Mouse (Mus musculus) kidney, postnatal 25 days (tissue): ENCODE results near the gene Pskh1.

Experiments
- DNase-seq, 2 experiments: peaks; one replicate each; pipeline ENCODE4 v3.0.0; 2021; ENCODE audit warnings: mixed read lengths in 2 of 2

Gene Pskh1

GRCm38 (mm10) chr8:105900180-105900940 lies at the start of gene Pskh1:
Gene Pskh1, plus strand, starts transcription at chr8:105900441.
- peak; percentile 93 to 96 for DNase-seq

GRCm38 (mm10) chr8:105850611-105851010 lies 49.6 kb upstream of the Pskh1 start:
- no peak for DNase-seq

DNA sequence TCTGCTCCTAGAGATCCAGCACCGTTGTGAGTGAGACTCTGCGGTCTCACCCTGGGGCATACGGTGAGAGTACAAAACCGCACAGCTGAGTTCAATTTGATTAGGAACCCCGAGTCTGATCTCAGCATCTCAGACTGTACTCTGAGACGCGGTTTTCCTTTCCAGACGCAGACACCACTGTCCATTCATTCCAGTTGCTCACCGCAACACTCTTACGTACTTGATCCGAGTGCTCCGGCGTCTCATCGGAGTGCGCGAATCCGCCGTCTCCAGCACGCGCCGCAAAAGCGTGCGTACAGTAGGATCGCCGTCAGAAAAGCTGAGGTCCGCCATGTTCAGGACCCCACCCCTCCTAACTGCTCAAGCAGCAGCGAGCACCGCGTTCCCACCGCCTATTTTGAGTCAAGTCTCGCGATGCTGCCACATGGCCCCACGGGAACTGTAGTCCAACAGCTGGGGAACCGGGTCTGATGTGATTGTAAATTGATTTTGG lies 48.5 kb upstream of the Pskh1 start:
- DNase-seq: peak; percentile 93 to 94

GRCm38 (mm10) chr8:105852146-105852729 lies 48.0 kb upstream of the Pskh1 start:
- no peak for DNase-seq

GRCm38 (mm10) chr8:105853178-105853577 lies 47.1 kb upstream of the Pskh1 start, which contains the start of gene Cenpt:
Gene Cenpt, minus strand, starts transcription at chr8:105853278.
- DNase-seq: no peak

GRCm38 (mm10) chr8:105854303-105854702 lies 45.9 kb upstream of the Pskh1 start:
- no peak for DNase-seq

DNA sequence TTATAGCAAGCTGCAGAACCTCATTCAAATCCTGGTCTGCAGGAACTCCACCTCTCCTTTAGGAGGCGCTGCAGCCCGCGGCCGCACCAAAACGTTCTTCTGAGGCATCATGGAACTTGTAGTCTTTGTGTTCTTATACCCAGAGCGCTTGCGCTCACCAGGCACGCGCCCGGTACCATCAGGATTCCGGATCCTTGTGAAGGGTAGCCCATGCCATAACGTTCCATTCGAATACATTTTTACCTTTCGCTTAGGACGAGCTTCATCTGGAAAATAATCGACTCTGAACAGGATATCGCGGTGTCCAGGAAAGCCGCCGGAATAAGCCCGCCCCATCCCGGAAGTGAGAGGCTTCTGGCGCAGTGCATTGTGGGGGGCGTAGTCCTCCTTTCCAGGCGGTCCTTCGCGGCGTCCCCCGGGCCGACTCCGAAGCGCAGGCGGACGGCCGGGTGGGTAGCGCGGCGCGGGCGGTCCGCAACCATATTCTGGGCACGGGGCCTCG lies 45.5 kb upstream of the Pskh1 start, which contains the start of gene Thap11:
Gene Thap11 (plus strand): TSS at position 418 of the 502 bp plus-strand sequence.
- peak; percentile 94 to 95 for DNase-seq

- DNase-seq: peak; percentile 50 to 71
These were observed 44.7 kb upstream of the Pskh1 start for GRCm38 (mm10) chr8:105855248-105856167.

- no peak for DNase-seq
These were observed 43.9 kb upstream of the Pskh1 start for GRCm38 (mm10) chr8:105856168-105856835.

DNA sequence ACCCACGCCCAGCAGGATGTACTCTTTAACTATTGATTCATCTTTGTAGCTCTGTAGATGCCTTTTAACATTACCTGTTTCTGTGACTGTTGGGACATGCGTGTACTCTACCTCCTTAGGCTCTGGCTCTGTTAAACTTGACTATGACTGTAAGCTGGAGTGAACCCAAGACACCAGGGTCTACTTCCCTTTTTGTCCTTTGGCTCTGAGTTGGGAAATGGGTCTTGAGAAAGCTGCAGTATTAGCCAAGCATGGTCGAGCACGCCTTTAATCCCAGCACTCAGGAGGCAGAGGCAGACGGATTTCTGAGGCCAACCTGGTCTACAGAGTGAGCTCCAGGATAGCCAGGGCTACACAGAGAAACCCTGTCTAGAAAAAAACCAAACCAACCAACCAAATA lies 41.7 kb upstream of the Pskh1 start:
- no peak for DNase-seq

- no peak for DNase-seq
These were observed 40.9 kb upstream of the Pskh1 start for GRCm38 (mm10) chr8:105859314-105859713.

- DNase-seq: peak; percentile 95 to 99
These were observed 39.9 kb upstream of the Pskh1 start, which contains the start of gene Nutf2 for GRCm38 (mm10) chr8:105860143-105860981. Gene Nutf2, plus strand, starts transcription at chr8:105860580.

GRCm38 (mm10) chr8:105861951-105862350 lies 38.3 kb upstream of the Pskh1 start:
- peak in 1 of 2 experiments; percentile 20 for DNase-seq

DNA sequence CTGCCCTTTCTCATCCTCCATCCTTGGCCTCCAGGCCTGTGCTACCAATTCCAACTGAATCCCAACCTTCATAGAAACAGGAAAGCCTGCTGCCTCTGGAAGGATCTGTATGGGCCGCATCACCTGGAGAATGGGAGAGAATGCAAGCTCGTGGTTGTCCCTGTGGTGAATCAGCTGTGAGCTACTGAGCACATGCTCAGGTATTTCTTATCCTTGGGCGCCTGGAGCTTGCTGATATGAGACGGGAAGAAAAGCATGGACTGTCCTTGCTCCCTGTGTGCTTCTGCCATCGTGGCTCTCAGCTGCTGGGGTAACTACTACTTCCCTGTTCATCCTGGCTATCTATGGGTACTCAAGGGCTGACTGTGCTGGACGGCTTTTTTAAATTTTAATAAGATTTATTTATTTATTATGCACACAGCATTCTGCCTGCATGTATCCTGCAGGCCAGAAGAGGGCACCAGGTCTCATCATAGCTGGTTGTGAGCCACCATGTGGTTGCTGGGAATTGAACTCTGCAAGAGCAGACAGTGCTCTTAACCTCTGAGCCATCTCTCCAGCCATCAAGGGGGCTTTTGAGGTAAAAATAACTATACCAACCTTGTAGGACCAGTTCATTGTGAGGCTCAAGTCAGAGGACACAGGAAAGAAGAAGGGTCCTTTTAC lies 33.7 kb upstream of the Pskh1 start:
- no peak for DNase-seq

- no peak for DNase-seq
These were observed 25.9 kb upstream of the Pskh1 start for GRCm38 (mm10) chr8:105874301-105874700.

- DNase-seq: peak; percentile 85 to 89
These were observed 19.3 kb upstream of the Pskh1 start, which contains the start of gene Edc4 for GRCm38 (mm10) chr8:105880754-105881520. Gene Edc4, plus strand, starts transcription at chr8:105880881.

DNA sequence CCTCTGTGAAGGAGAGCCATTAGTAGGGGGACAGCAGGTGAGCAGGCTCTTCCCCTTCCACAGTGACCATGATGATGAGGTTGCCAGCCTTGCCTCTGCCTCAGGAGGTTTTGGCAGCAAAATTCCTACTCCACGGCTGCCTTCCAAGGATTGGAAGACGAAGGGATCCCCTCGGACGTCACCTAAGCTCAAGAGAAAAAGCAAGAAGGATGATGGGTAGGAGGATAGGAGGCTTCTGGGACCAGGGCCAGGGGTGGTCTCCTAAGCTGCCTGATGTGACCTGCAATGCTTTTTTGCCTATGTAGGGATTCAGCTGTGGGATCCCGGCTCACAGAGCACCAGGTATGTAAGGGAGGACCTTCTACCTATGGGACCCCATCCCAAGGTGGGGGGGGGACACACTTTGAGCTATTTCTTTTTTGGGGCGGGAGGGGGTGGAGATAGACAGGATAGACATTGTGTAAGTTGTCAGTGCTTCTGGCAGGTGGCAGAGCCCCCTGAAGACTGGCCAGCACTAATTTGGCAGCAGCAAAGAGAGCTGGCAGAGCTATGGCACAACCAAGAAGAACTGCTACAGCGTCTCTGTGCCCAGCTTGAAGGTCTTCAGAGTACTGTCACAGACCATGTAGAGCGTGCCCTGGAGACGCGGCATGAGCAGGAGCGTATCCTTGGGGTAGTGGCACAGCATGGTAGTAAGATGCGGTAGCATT lies 10.3 kb upstream of the Pskh1 start:
- no peak for DNase-seq

DNA sequence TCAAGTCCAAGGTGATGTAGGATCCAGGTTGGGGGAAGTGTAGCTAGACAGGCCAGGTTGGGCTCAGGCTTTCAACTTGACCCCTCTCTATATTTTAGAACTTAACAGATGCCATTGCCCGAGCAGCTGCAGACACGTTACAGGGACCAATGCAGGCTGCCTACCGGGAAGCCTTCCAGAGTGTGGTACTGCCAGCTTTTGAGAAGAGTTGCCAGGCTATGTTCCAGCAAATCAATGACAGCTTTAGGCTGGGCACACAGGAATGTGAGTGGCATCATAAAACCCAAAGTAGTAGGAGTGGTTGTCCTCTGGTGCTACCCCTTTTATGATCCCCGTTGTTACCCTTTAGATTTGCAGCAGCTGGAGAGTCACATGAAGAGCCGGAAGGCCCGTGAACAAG lies 9.4 kb upstream of the Pskh1 start:
- no peak for DNase-seq

DNA sequence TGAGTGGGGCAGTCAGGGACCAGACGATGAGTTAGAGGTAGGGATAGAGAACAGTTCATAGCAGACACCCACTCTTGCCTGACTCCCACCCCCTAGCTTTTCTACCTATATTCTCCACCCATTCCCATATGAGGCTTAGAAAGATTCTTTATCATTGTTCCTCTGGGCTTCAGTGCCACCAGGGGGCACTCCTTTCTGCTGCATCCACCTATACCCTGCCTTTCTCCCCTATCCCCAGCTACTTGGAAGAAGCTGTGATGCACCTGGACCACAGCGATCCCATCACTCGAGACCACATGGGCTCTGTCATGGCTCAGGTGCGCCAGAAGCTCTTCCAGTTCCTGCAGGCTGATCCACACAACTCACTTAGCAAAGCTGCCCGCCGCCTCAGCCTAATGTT lies 7.8 kb upstream of the Pskh1 start:
- peak in 1 of 2 experiments; percentile 52 for DNase-seq
